Mouse (Mus musculus) CH12F3 (cell line): ENCODE measurements at regions not wholly inside any gene's neighbourhood (a gene's known extent, or its start where the extent isn't known, plus 50 kb on each side); places are given as distances from the start of the nearest gene placed in this dataset.

Source experiments
- in situ Hi-C: fragments of 300-500 bp; cut with MboI; formaldehyde crosslinking; loops from 2 replicates; pipeline ENCODE4 v1.14.3; 2020; ENCODE audit warnings: low sequenced_read_pairs

DNA sequence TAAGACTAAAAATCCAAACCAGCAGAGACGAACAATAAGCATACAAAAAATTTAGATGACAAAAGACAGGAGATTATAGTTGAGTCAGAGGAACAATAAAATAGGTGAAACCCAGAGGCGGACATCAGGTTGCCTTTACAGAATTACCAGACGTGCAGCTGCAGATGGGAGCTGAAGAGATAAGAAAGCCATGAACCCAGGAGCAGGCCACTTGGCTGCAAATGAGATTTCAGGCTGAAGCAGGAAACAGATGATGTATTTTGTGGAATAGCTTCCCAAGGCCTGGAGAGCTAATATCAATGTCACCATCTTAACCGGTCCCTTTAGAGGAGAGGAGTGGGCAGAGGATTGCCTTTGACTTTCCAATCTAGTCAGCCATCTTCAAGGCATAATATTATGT is 57.6 kb upstream of the Itga1 start:
- in situ Hi-C loops, result no loop called here
